Comparison of ENCODE assay signal across 30 mouse cellular contexts in genomic region chr4:72400759-72401158, GRCm38 (mm10).
"Had no signal": no experiment of that assay in that cellular context is flagged by ENCODE, and none has a peak within 500 bp of the region (broad histone marks: within the 10 kb centered on the region; RNA-seq: fewer than 3 reads in every experiment).

No protein-coding gene starts in this region.

- H3K4me1 ChIP-seq: heart, embryonic 10.5 days; heart, embryonic 12.5 days; heart, embryonic 13.5 days; heart, embryonic 15.5 days; hindbrain, embryonic 10.5 days; hindbrain, embryonic 12.5 days; hindbrain, embryonic 13.5 days; hindbrain, embryonic 15.5 days; intestine, embryonic 15.5 days; kidney, embryonic 15.5 days had no signal

- H3K27ac ChIP-seq: heart, embryonic 10.5 days; heart, embryonic 13.5 days; heart, embryonic 15.5 days; hindbrain, embryonic 10.5 days; hindbrain, embryonic 12.5 days; hindbrain, embryonic 13.5 days; hindbrain, embryonic 14.5 days; hindbrain, embryonic 15.5 days; hindbrain, postnatal 0 days; intestine, embryonic 15.5 days; kidney, embryonic 15.5 days; kidney, postnatal 0 days; layer of hippocampus, adult 2 months had no signal

- H3K36me3 ChIP-seq: heart, embryonic 10.5 days; heart, embryonic 12.5 days; heart, embryonic 13.5 days; heart, embryonic 15.5 days; hindbrain, embryonic 10.5 days; hindbrain, embryonic 12.5 days; hindbrain, embryonic 13.5 days; hindbrain, embryonic 15.5 days; intestine, embryonic 15.5 days; kidney, embryonic 15.5 days had no signal

- H3K9ac ChIP-seq: heart, embryonic 12.5 days; heart, embryonic 13.5 days; heart, embryonic 15.5 days; hindbrain, embryonic 12.5 days; hindbrain, embryonic 13.5 days; hindbrain, embryonic 14.5 days; hindbrain, embryonic 15.5 days; intestine, embryonic 15.5 days; kidney, embryonic 15.5 days had no signal

- H3K4me3 ChIP-seq: heart, embryonic 10.5 days; heart, embryonic 12.5 days; heart, embryonic 13.5 days; heart, embryonic 15.5 days; hindbrain, embryonic 10.5 days; hindbrain, embryonic 12.5 days; hindbrain, embryonic 13.5 days; hindbrain, embryonic 15.5 days; intestine, embryonic 15.5 days; kidney, embryonic 15.5 days; layer of hippocampus, adult 2 months had no signal

- H3K27me3 ChIP-seq: heart, embryonic 12.5 days; heart, embryonic 13.5 days; heart, embryonic 15.5 days; hindbrain, embryonic 12.5 days; hindbrain, embryonic 13.5 days; hindbrain, embryonic 15.5 days; intestine, embryonic 15.5 days; kidney, embryonic 15.5 days had no signal

- DNase-seq: heart, postnatal 10 days; heart, postnatal 14 days; heart, postnatal 36 days; heart, postnatal 4 days; kidney, adult 11 months; kidney, adult 18-20 months; kidney, adult 2 months; kidney, adult 8-10 months; kidney, adult 9 months; kidney, postnatal 10 days; kidney, postnatal 14 days; kidney, postnatal 25 days; kidney, postnatal 36 days; kidney, postnatal 4 days; layer of hippocampus, adult 9-11 months; layer of hippocampus, postnatal 36 days had no signal
